In the genomic region with DNA sequence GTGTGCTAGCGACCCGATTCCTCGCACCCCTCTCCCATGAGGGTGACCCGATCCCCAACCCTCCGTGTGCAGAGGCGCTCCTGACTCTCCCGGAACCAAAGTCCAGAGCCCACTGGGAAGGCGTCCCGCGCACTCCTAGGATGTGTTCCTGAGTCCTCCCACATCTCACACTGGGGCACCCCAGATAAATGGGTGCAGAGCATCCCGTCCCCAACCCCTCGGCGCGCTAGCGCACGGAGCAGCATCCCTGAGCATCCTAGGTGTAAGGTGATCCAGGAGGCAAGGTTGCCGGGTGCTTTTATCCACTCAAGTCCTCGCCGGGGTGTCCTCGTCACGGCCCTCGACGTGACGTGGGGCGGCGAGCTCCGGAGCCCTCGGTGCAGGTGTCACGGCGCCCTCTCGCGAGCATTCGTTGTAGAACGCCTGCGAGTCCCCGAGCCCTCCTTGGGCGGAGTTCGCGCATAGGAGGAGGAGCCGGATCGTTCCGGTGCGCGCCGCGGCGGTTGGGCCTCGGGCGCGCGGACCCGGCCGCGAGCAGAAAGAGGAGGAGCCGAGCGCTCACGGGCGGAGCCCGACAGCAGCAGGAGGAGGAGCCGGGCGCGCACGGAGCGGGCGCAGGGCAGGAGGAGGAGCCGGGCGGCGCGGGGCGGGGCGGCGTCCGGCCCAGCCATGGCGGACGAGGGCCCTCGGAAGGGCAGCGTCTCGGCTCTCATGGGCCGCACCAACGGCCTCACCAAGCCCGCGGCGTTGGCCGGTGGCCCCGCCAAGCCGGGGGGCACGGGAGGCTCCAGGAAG, we compare ENCODE assay signal across 8 mouse cellular contexts. TPM values are rescaled to one million over a fixed set of nuclear protein-coding genes. Genes with fewer than 3 reads are reported as not detected.
DNase-seq lines count a peak whose midpoint lies in the region; ATAC-seq and TF ChIP-seq lines count a peak whose summit lies in the region.

Gene Pcid2, minus strand, starts transcription at position 373 of the 795 bp plus-strand sequence.
Gene Cul4a, plus strand, starts transcription at position 535 of the 795 bp plus-strand sequence.

- peak within 1 kb of the TSS; percentile 91 for H3K9ac ChIP-seq in hindbrain, embryonic 14.5 days

- peaks cover 13% of the 10 kb centered on the region; the same call in 1 of the 2 replicates for H3K36me3 ChIP-seq in hindbrain, embryonic 14.5 days (replicated peaks; ENCODE audit: control insufficient read depth, insufficient read depth)

- ATAC-seq in Patski: peak; percentile 97
- peak; percentile 95 for ATAC-seq in hindbrain, embryonic 14.5 days (ENCODE audit: low FRiP score)

- peaks cover 28% of the 10 kb centered on the region for H3K4me1 ChIP-seq in hindbrain, embryonic 14.5 days (replicated peaks; ENCODE audit: control insufficient read depth, insufficient read depth, low read length)

- no peaks in the 10 kb centered on the region for H3K27me3 ChIP-seq in Patski
- no peaks in the 10 kb centered on the region for H3K27me3 ChIP-seq in hindbrain, embryonic 14.5 days (ENCODE audit: control insufficient read depth, insufficient read depth, low read length)

- TF ChIP-seq CTCF in Patski (IDR thresholded peaks at IDR 0.05): no peak

- H3K4me3 ChIP-seq in hindbrain, embryonic 14.5 days (replicated peaks; ENCODE audit: low read length): peak within 1 kb of the TSS; percentile 99

- under 1% methylated on average over 84 of the region's 87 CpGs for WGBS in hindbrain, embryonic 14.5 days

- POLR2A ChIA-PET in Patski (lab: Charles Lee): interaction anchor here (1.3 to 1.5 kb wide), 3 partner anchors 17 to 126 kb away, joined by 3 to 4 read pairs (median 3); no protein-coding TSS in a partner anchor

- CTCF ChIA-PET in Patski (lab: Charles Lee): no interaction called here

- DNase-seq in Patski (ENCODE audit: low read depth, low spot score): peak; percentile 75
- DNase-seq in cerebellum, postnatal 14 days: peak; percentile 98 to 99
- peak; percentile 93 to 94 for DNase-seq in frontal cortex, postnatal 25 days (ENCODE audit: low spot score in 2 of 2)
- DNase-seq in hindbrain, embryonic 14.5 days (ENCODE audit: low spot score): peak; percentile 98
- peak; percentile 95 to 96 for DNase-seq in layer of hippocampus, postnatal 36 days
- peak; percentile 98 for DNase-seq in lung, postnatal 36 days
- peak; percentile 99 for DNase-seq in retina, postnatal 1 day
- peak; percentile 89 to 95 for DNase-seq in urinary bladder, adult 18-20 months (ENCODE audit: low spot score in 2 of 2)

- in situ Hi-C loops in Patski (cut with MboI; ENCODE audit: low pct_unique_long_range_greater_than_20kb): loop anchor here (10.0 kb wide), 1 partner anchor 120 kb away; no protein-coding TSS in a partner anchor

- H3K27ac ChIP-seq in hindbrain, embryonic 14.5 days: peak within 1 kb of the TSS; percentile 93

- peak within 1 kb of the TSS; percentile 97 for H3K4me2 ChIP-seq in hindbrain, embryonic 14.5 days (replicated peaks)

- no peaks in the 10 kb centered on the region for H3K9me3 ChIP-seq in hindbrain, embryonic 14.5 days (ENCODE audit: control insufficient read depth, low read length)

RNA-seq across cellular contexts. Expression of gene Pcid2, which starts in this region (rescaled TPM):
- 28.3 TPM for polyA plus RNA-seq in Patski (2021)
- 32.9 and 35.2 TPM in 2 replicates for polyA plus RNA-seq in hindbrain, embryonic 14.5 days (2014; fragmentation: Nextera tagmentation; extraction: Ambion mirVana)
- total RNA-seq in layer of hippocampus, postnatal 36 days (2021): 10 to 100 TPM; 27.1 to 27.3 TPM

RNA-seq across cellular contexts. Expression of gene Cul4a, which starts in this region (rescaled TPM):
- 112 TPM for polyA plus RNA-seq in Patski (2021)
- 74.6 and 75.3 TPM in 2 replicates for polyA plus RNA-seq in hindbrain, embryonic 14.5 days (2014; fragmentation: Nextera tagmentation; extraction: Ambion mirVana)
- 10 to 100 TPM; 59.1 to 66.8 TPM for total RNA-seq in layer of hippocampus, postnatal 36 days (2021)

Comparison
In these comparisons a context has a peak if more than half of its experiments do, and no peak if none do; other contexts are left out.
1. Peak in every context shown above with its lines: DNase-seq, ATAC-seq, H3K4me3 ChIP-seq and H3K27ac ChIP-seq.